Mouse (Mus musculus) natural killer cell, adult 2 months (primary cell): ENCODE measurements at regions not wholly inside any gene's neighbourhood (a gene's known extent, or its start where the extent isn't known, plus 50 kb on each side); places are given as distances from the start of the nearest gene placed in this dataset.
A peak's percentile ranks its signal among the peaks of the same experiment; 100 is the strongest.

ENCODE experiments used
- DNase-seq, 2 experiments: peaks; one replicate each; pipeline ENCODE4 v3.0.0; 2022; ENCODE audit warnings: low spot score in 2 of 2

GRCm38 (mm10) chr3:35102715-35103591 is 452.7 kb downstream of the Sox2 start:
- DNase-seq: peak in 1 of 2 experiments; percentile 1

GRCm38 (mm10) chr3:35104884-35105283 is 454.7 kb downstream of the Sox2 start:
- DNase-seq: no peak

- no peak for DNase-seq
These were observed 455.9 kb downstream of the Sox2 start for GRCm38 (mm10) chr3:35106097-35106496.

GRCm38 (mm10) chr3:35133477-35133876 is 483.3 kb downstream of the Sox2 start:
- DNase-seq: no peak

GRCm38 (mm10) chr3:35141500-35142220 is 491.5 kb downstream of the Sox2 start:
- no peak for DNase-seq

GRCm38 (mm10) chr3:35142683-35143082 is 492.5 kb downstream of the Sox2 start:
- DNase-seq: no peak

GRCm38 (mm10) chr3:35145569-35145968 is 495.4 kb downstream of the Sox2 start:
- DNase-seq: no peak

GRCm38 (mm10) chr3:35146681-35147080 is 496.5 kb downstream of the Sox2 start:
- DNase-seq: no peak

- no peak for DNase-seq
These were observed 499.1 kb downstream of the Sox2 start for GRCm38 (mm10) chr3:35149251-35149691.

- no peak for DNase-seq
These were observed 502.0 kb downstream of the Sox2 start for GRCm38 (mm10) chr3:35152191-35152590.

- no peak for DNase-seq
These were observed 504.1 kb downstream of the Sox2 start for GRCm38 (mm10) chr3:35154266-35154665.

- DNase-seq: no peak
These were observed 518.5 kb downstream of the Sox2 start for GRCm38 (mm10) chr3:35168676-35169075.

GRCm38 (mm10) chr3:35178759-35179440 is 528.7 kb downstream of the Sox2 start:
- no peak for DNase-seq

GRCm38 (mm10) chr3:35208526-35208925 is 545.4 kb upstream of the Atp11b start:
- no peak for DNase-seq

- DNase-seq: no peak
These were observed 534.5 kb upstream of the Atp11b start for GRCm38 (mm10) chr3:35219394-35219793.

GRCm38 (mm10) chr3:35221183-35221582 is 532.7 kb upstream of the Atp11b start:
- no peak for DNase-seq

- no peak for DNase-seq
These were observed 531.7 kb upstream of the Atp11b start for GRCm38 (mm10) chr3:35222251-35222650.

GRCm38 (mm10) chr3:35225051-35225701 is 528.7 kb upstream of the Atp11b start:
- no peak for DNase-seq

GRCm38 (mm10) chr3:35225774-35226365 is 528.0 kb upstream of the Atp11b start:
- DNase-seq: no peak

GRCm38 (mm10) chr3:35231158-35231928 is 522.6 kb upstream of the Atp11b start:
- no peak for DNase-seq

GRCm38 (mm10) chr3:35232487-35232886 is 521.4 kb upstream of the Atp11b start:
- DNase-seq: no peak
